Mouse (Mus musculus) lung, embryonic 14.5 days (tissue): ENCODE data around the gene Adgrb2. TPM values are rescaled to one million over a fixed set of nuclear protein-coding genes. Genes with fewer than 3 reads are reported as not detected.

Source experiments
- ATAC-seq: fragments of 200-750 bp; cut with Nextera tagmentation; 2 replicates; pipeline ENCODE4 v1.8.0; 2017; ENCODE audit warnings: mild to moderate bottlenecking, moderate TSS enrichment, moderate library complexity; ENCODE audit not compliant: insufficient read depth
- DNase-seq: peaks from one replicate; pipeline ENCODE4 v3.0.0-alpha.2; 2015
- H3K27ac ChIP-seq: fragments of 300-500 bp; sonication (generic); 2 replicates; pipeline ENCODE4 v1.5.1; 2014; ENCODE audit warnings: low read depth, mild to moderate bottlenecking, moderate library complexity
- H3K27me3 ChIP-seq: fragments of 300-500 bp; sonication (generic); 2 replicates; pipeline ENCODE4 v1.6.1; 2014; ENCODE audit warnings: low read length, control low read depth; ENCODE audit not compliant: insufficient read depth
- H3K36me3 ChIP-seq: fragments of 300-500 bp; sonication (generic); 2 replicates; pipeline ENCODE4 v1.6.1; 2014; ENCODE audit warnings: control low read depth; ENCODE audit not compliant: insufficient read depth
- H3K4me1 ChIP-seq: fragments of 300-500 bp; sonication (generic); 2 replicates; pipeline ENCODE4 v1.6.1; 2014; ENCODE audit warnings: antibody characterized with exemption, control low read depth; ENCODE audit not compliant: insufficient read depth
- H3K4me2 ChIP-seq: fragments of 300-500 bp; sonication (generic); 2 replicates; pipeline ENCODE4 v1.6.1; 2014; ENCODE audit warnings: mild to moderate bottlenecking
- H3K4me3 ChIP-seq: fragments of 300-500 bp; sonication (generic); 2 replicates; pipeline ENCODE4 v1.5.1; 2014; ENCODE audit warnings: low read depth, low read length
- H3K9ac ChIP-seq: fragments of 300-500 bp; sonication (generic); 2 replicates; pipeline ENCODE4 v1.6.1; 2014
- H3K9me3 ChIP-seq: fragments of 300-500 bp; sonication (generic); 2 replicates; pipeline ENCODE4 v1.6.1; 2016; ENCODE audit warnings: low read depth, low read length, control low read depth
- CTCF ChIP-seq: IDR thresholded peaks from 2 replicates; pipeline ENCODE4 v1.5.1; 2016; ENCODE audit warnings: antibody characterized with exemption, low read depth
- WGBS: fragments of 180-500 bp; shearing (Covaris S2); extraction: QIAGEN DNeasy Blood & Tissue Kit; methylation state at CpG from one replicate; pipeline ENCODE4 v1.1.7; 2014; 5-methylcytosine and 5-hydroxymethylcytosine counted together
- polyA plus RNA-seq: library from polyadenylated mRNA; unstranded; fragments of >200 nt; fragmentation: Nextera tagmentation; extraction: Ambion mirVana; gene quantifications from 2 replicates; pipeline ENCODE4 v1.2.1, GENCODE M21; 2014

The Adgrb2 gene
- polyA plus RNA-seq, 1 experiment from 2014 or later, result 2.0 TPM

GRCm38 (mm10) chr4:129978930-129979329, 5.7 kb upstream of the Adgrb2 start:
- Histone ChIP-seq H3K27me3 (peaks cover 21% of the 10 kb centered on the region), H3K4me1 (peaks cover 3% of the 10 kb centered on the region; the same call in 1 of the 2 replicates), H3K9me3 (no peaks in the 10 kb centered on the region), H3K4me2 (no peak overlapping the region), H3K9ac (no peak overlapping the region), H3K27ac (no peak overlapping the region), H3K36me3 (no peaks in the 10 kb centered on the region), H3K4me3 (no peak overlapping the region)
- ATAC-seq, result no peak
- TF ChIP-seq CTCF, result no peak
- 61% methylated on average over 4 of the region's 4 CpGs for WGBS
- no peak for DNase-seq

- ATAC-seq, result no peak
- WGBS, result 65% methylated on average over 11 of the region's 11 CpGs
- Histone ChIP-seq H3K36me3 (no peaks in the 10 kb centered on the region), H3K9me3 (no peaks in the 10 kb centered on the region), H3K9ac (no peak overlapping the region), H3K4me1 (peaks cover 7% of the 10 kb centered on the region), H3K4me3 (no peak overlapping the region), H3K27ac (no peak overlapping the region), H3K4me2 (no peak overlapping the region), H3K27me3 (peaks cover 42% of the 10 kb centered on the region)
- no peak for TF ChIP-seq CTCF
- no peak for DNase-seq
Measured at GRCm38 (mm10) chr4:129981657-129982056, 3.0 kb upstream of the Adgrb2 start.

- 18% methylated on average over 5 of the region's 5 CpGs for WGBS
- H3K4me1 ChIP-seq, result peaks cover 14% of the 10 kb centered on the region
- peaks cover 56% of the 10 kb centered on the region for H3K27me3 ChIP-seq
- no peak for TF ChIP-seq CTCF
- H3K4me3 ChIP-seq, result no peak overlapping the region
- H3K9ac ChIP-seq, result no peak overlapping the region
- no peaks in the 10 kb centered on the region for H3K9me3 ChIP-seq
- ATAC-seq (no peak), DNase-seq (no peak)
- H3K27ac ChIP-seq, result no peak overlapping the region
- no peaks in the 10 kb centered on the region for H3K36me3 ChIP-seq
- H3K4me2 ChIP-seq, result no peak overlapping the region
Measured at GRCm38 (mm10) chr4:129983046-129983445, 1.6 kb upstream of the Adgrb2 start.

GRCm38 (mm10) chr4:129983764-129984420, 778 bp upstream of the Adgrb2 start:
- H3K27ac ChIP-seq, result no peak overlapping the region
- no peaks in the 10 kb centered on the region for H3K36me3 ChIP-seq
- ATAC-seq, result no peak; the same call in 1 of the 2 replicates
- TF ChIP-seq CTCF, result peak; percentile 72
- H3K9me3 ChIP-seq, result no peaks in the 10 kb centered on the region
- H3K4me3 ChIP-seq, result peak overlapping the region; percentile 61
- WGBS, result 4% methylated on average over 15 of the region's 15 CpGs
- H3K27me3 ChIP-seq, result peaks cover 64% of the 10 kb centered on the region
- peak overlapping the region; percentile 99 for H3K4me2 ChIP-seq
- peaks cover 17% of the 10 kb centered on the region for H3K4me1 ChIP-seq
- H3K9ac ChIP-seq, result no peak overlapping the region
- peak; percentile 77 for DNase-seq

GRCm38 (mm10) chr4:129985161-129985670, 546 bp downstream of the Adgrb2 start:
- Histone ChIP-seq H3K4me1 (peaks cover 17% of the 10 kb centered on the region), H3K27me3 (peaks cover 68% of the 10 kb centered on the region), H3K9ac (peak overlapping the region; percentile 68), H3K4me3 (peak overlapping the region; percentile 61), H3K27ac (no peak overlapping the region), H3K9me3 (no peaks in the 10 kb centered on the region), H3K36me3 (no peaks in the 10 kb centered on the region), H3K4me2 (peak overlapping the region; percentile 99)
- TF ChIP-seq CTCF, result no peak
- ATAC-seq (peak; percentile 15; the same call in 1 of the 2 replicates), DNase-seq (peak; percentile 27)
- under 1% methylated on average over 27 of the region's 48 CpGs for WGBS

GRCm38 (mm10) chr4:129985671-129986441, 1.2 kb downstream of the Adgrb2 start:
- peak overlapping the region; percentile 99 for H3K4me2 ChIP-seq
- ATAC-seq, result no peak
- TF ChIP-seq CTCF, result peak; percentile 62
- under 1% methylated on average over 58 of the region's 58 CpGs for WGBS
- peak overlapping the region; percentile 61 for H3K4me3 ChIP-seq
- no peaks in the 10 kb centered on the region for H3K36me3 ChIP-seq
- no peaks in the 10 kb centered on the region for H3K9me3 ChIP-seq
- H3K4me1 ChIP-seq, result peaks cover 17% of the 10 kb centered on the region
- peak; percentile 72 for DNase-seq
- H3K27me3 ChIP-seq, result peaks cover 68% of the 10 kb centered on the region
- H3K27ac ChIP-seq, result no peak overlapping the region
- peak overlapping the region; percentile 68 for H3K9ac ChIP-seq

GRCm38 (mm10) chr4:129987825-129988504, 3.3 kb downstream of the Adgrb2 start:
- peaks cover 17% of the 10 kb centered on the region for H3K4me1 ChIP-seq
- peak; percentile 73 for DNase-seq
- H3K27ac ChIP-seq, result no peak overlapping the region
- H3K9me3 ChIP-seq, result no peaks in the 10 kb centered on the region
- peak overlapping the region; percentile 50 for H3K9ac ChIP-seq
- no peak for TF ChIP-seq CTCF
- H3K4me2 ChIP-seq, result peak overlapping the region; percentile 78
- peak; percentile 28; the same call in 1 of the 2 replicates for ATAC-seq
- no peaks in the 10 kb centered on the region; the same call in 1 of the 2 replicates for H3K36me3 ChIP-seq
- peak overlapping the region; percentile 47 for H3K4me3 ChIP-seq
- H3K27me3 ChIP-seq, result peaks cover 55% of the 10 kb centered on the region
- whole genome bisulfite sequencing, result under 1% methylated on average over 53 of the region's 53 CpGs
